Mouse (Mus musculus) spleen, adult 2 months (tissue): Measurements from ENCODE around the gene Sik1.

ENCODE experiments used
- CTCF ChIP-seq: fragments of 200-500 bp; IDR thresholded peaks from 2 replicates; pipeline ENCODE4 v1.5.1; 2011; ENCODE audit warnings: mild to moderate bottlenecking, inconsistent platforms; ENCODE audit not compliant: insufficient read depth, insufficient read length, insufficient replicate concordance; ENCODE audit errors: extremely low read depth
- POLR2A ChIP-seq: fragments of 200-500 bp; IDR thresholded peaks from 2 replicates; pipeline ENCODE4 v1.6.1; 2011; ENCODE audit warnings: low read depth, low read length, inconsistent platforms

DNA sequence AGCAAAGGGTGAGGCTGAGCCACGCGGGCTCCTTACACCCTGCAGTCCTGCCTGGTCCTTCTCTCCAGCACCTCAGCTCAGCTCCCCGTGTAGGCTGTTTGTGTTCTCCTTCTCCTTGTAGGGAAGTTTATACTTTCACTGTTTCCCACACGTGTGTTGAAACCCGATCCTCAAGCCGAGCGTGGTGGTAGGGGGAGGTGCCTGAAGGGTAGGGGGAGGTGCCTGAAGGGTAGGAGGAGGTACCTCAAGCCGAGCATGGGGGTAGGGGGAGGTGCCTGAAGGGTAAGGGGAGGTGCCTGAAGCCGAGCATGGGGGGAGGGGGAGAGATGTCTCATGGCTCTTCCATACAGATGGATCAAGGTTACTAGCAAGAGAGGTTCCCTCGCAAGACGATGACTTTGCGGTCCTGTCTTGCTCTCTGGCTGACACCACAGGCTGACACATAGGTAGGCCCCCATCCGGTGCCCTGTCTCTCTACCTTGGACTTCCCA lies 15.4 kb upstream of the Sik1 start:
- TF ChIP-seq CTCF (no peak), POLR2A (no peak)
